Mouse (Mus musculus) stomach, postnatal 0 days (tissue): ENCODE measurements around the gene Art4.

Experiments
- CTCF ChIP-seq: IDR thresholded peaks from 2 replicates; pipeline ENCODE4 v1.5.1; 2016; ENCODE audit warnings: antibody characterized with exemption, low read depth, mild to moderate bottlenecking, moderate library complexity
- EP300 ChIP-seq: optimal IDR thresholded peaks from 2 replicates; pipeline ENCODE3; 2016; ENCODE audit warnings: antibody characterized with exemption

GRCm38 (mm10) chr6:136850267-136850666 is 7.3 kb downstream of the Art4 start:
- TF ChIP-seq EP300 (no peak), CTCF (no peak)
